Mouse (Mus musculus) small intestine, adult 2 months (tissue): Measurements from ENCODE around the gene B230217C12Rik.

Source experiments
- CTCF ChIP-seq: fragments of 200-500 bp; IDR thresholded peaks from 2 replicates; pipeline ENCODE4 v1.5.1; 2012; ENCODE audit warnings: low read depth, mild to moderate bottlenecking, control low read depth, inconsistent platforms, low read length, moderate library complexity, mixed read lengths; ENCODE audit not compliant: insufficient replicate concordance, insufficient read length; ENCODE audit errors: extremely low read depth
- POLR2A ChIP-seq: fragments of 200-500 bp; IDR thresholded peaks from 2 replicates; pipeline ENCODE4 v1.6.1; 2012; ENCODE audit warnings: low read depth, mild to moderate bottlenecking, control low read depth, inconsistent platforms, low read length, moderate library complexity

DNA sequence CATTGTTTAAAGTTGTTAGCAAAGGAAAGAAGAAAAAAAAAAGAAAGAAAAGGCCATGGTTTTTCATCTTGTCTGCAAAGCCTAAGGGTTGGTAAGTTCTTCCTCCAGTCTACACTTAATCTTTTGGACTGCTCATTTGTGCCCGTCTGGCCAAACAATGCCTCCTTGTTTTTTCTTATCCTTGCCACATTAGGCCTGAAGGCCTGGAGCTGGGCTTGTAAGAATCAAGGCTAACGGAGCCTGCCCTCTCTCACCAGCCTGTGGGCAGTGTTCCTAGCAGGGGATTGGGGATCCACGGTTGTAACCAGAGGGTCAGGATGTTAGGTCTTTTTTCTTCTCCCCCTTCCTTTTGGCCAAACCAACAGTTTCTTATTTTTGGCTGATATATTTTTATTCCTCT lies 29.6 kb upstream of the B230217C12Rik start:
- TF ChIP-seq CTCF (no peak), POLR2A (no peak)
